Mouse (Mus musculus): ENCODE results near the gene Dnah7a.
"Not testable (repeated sequence)": the region's sequence is repeated elsewhere in the genome, so short reads cannot be mapped to it uniquely, and the experiment has no call there.

DNA sequence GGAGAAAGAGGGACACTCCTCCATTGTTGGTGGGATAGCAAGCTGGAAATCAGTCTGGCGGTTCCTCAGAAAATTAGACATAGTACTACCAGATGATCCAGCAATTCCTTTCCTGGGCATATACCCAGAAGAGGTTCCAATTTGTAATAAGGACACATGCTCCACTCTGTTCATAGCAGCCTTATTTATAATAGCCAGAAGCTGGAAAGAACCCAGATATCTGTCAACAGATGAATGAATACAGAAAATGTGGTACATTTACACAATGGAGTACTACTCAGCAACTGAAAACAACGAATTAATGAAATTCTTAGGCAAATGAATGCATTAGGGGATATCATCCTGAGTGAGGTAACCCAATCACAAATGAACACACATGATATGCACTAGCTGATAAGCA lies 46.9 kb upstream of the Dnah7a start:
- TF ChIP-seq EP300 (optimal IDR thresholded peaks at IDR 0.05); CTCF (IDR thresholded peaks at IDR 0.05; ENCODE audit: low read depth): not testable (repeated sequence)
